Mouse (Mus musculus): ENCODE results near the gene Fzd7. TPM values are rescaled to one million over a fixed set of nuclear protein-coding genes. Genes with fewer than 3 reads are reported as not detected.

The Fzd7 gene
- polyA plus RNA-seq, 1 experiment from 2014 or later: 2.8 TPM

DNA sequence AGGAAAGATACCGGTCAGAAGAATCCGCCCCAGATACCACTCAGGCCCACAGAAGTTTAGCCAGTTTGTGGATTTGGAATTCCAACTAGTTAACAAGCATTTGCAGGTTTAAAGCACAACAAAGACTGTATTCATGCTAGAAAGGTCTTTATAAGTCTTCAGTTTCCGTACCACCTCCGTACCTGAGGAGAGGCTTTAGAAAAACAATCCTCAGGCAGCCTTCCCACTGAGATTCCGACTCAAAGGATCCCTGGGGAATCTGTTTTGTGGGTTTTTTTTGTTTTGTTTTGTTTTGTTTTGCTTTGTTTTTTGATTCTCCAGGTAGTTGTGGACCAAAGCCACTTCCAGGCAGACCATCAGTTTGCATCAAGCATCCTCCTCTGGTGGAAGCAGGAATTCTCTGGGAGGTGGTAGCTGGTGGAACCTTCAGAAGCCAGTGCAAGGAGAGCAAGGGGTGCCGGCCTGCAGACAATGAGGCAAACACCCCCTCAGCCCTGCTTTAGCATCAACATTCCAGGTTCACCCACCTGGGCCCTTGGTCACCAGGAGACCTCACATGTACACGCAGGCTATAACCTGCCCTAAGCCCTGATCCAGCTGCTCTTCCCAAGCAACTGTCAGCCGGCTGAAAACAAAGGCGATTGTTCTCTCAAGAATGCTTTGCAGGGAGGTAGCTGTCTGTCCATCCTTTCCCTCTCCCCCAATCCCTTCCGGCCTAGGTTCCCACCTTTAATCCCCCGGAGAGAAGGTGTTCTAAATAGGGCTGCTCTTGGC is 33.5 kb upstream of the Fzd7 start:
- Histone ChIP-seq H3K27ac (replicated peaks) (no peak overlapping the region), H3K9ac (no peak overlapping the region), H3K4me1 (replicated peaks) (peaks cover 10% of the 10 kb centered on the region), H3K9me3 (no peaks in the 10 kb centered on the region), H3K36me3 (no peaks in the 10 kb centered on the region), H3K27me3 (no peaks in the 10 kb centered on the region), H3K4me3 (no peak overlapping the region), H3K4me2 (no peak overlapping the region)
- no peak for ATAC-seq (ENCODE audit: low FRiP score, low read depth)
- WGBS: 34% methylated on average over 11 of the region's 11 CpGs

DNA sequence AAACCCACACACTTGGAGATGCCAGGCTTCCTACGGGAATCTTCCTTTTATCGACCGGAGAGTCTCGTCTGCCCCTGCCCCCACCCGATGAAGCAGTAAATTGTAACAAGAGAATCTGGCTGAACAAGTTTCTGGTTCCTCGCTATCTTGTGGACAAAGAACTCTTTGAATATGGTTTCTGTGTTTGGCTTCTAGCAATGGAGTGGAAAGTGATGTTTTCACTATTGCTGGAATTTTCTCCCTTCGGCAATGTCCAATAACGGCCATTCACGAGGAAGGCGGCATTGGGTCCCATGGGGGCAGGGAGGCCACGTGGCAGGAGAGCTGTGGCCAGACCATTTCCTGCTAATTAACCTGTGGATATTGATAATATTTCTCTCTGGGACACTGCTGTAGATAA is 32.8 kb upstream of the Fzd7 start:
- Histone ChIP-seq H3K27ac (replicated peaks) (no peak overlapping the region), H3K9ac (no peak overlapping the region), H3K4me1 (replicated peaks) (peaks cover 10% of the 10 kb centered on the region), H3K27me3 (no peaks in the 10 kb centered on the region), H3K9me3 (no peaks in the 10 kb centered on the region), H3K4me3 (no peak overlapping the region), H3K4me2 (peak overlapping the region; percentile 22; the same call in 1 of the 2 replicates), H3K36me3 (no peaks in the 10 kb centered on the region)
- no peak for ATAC-seq (ENCODE audit: low FRiP score, low read depth)
- 16% methylated on average over 11 of the region's 11 CpGs for WGBS

DNA sequence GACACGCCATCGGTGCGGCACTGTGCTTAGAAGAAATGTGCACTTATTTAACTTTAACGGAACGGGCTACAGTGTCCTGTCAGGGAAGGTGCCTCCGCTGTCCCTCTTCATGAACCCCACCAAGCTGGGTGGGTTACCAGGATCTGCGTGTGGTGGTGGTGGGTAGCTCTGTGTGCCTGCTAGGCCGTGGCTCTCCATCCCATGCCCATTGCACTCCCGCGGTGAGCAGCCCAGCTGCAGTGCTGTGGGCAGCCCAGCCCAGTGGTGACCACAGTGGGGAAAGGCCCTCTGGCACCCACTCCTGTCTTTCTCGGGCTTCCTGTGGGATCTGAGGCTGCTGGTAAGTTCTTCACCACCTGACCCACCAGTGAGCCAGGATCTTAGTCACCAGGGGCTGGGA is 31.3 kb upstream of the Fzd7 start:
- ATAC-seq (ENCODE audit: low FRiP score, low read depth): no peak
- H3K36me3 ChIP-seq: no peaks in the 10 kb centered on the region
- 81% methylated on average over 11 of the region's 11 CpGs for WGBS

GRCm38 (mm10) chr1:59451584-59451983 is 30.6 kb upstream of the Fzd7 start:
- Histone ChIP-seq H3K4me3 (no peak overlapping the region), H3K4me1 (replicated peaks) (peaks cover 10% of the 10 kb centered on the region), H3K27ac (replicated peaks) (no peak overlapping the region), H3K36me3 (no peaks in the 10 kb centered on the region), H3K27me3 (no peaks in the 10 kb centered on the region), H3K9ac (no peak overlapping the region), H3K9me3 (no peaks in the 10 kb centered on the region), H3K4me2 (no peak overlapping the region)
- 10% methylated on average over 9 of the region's 9 CpGs for WGBS
- ATAC-seq (ENCODE audit: low FRiP score, low read depth): no peak

More for the DNA sequence above, 31.3 kb upstream of the Fzd7 start:
- H3K4me2 ChIP-seq: no peak overlapping the region
- no peaks in the 10 kb centered on the region for H3K9me3 ChIP-seq
- H3K9ac ChIP-seq: no peak overlapping the region
- H3K27me3 ChIP-seq: no peaks in the 10 kb centered on the region
- no peak overlapping the region for H3K27ac ChIP-seq (replicated peaks)
- H3K4me1 ChIP-seq (replicated peaks): peaks cover 10% of the 10 kb centered on the region
- no peak overlapping the region for H3K4me3 ChIP-seq

DNA sequence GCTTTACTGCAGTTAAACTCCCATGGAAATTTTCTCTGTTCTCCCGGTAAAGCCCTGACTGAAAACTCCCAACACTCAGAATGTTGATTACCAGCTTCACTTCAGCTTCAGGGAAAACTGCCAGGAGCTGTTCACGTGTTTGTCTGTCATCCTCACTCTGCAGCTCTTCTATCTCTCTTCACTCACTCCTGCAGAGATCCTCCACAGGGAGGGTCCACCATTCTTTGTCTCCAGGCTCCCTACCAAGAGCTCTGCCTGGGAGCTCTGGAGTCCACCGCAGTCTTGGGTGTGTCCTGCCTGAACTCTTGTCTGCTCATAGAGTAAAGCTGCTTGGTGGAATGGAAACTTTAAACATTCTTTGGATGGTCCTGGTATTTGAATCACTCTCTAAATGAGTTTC is 25.4 kb upstream of the Fzd7 start:
- Histone ChIP-seq H3K9me3 (no peaks in the 10 kb centered on the region), H3K9ac (no peak overlapping the region)
- 25% methylated on average over 3 of the region's 3 CpGs for WGBS

GRCm38 (mm10) chr1:59457873-59458272 is 24.4 kb upstream of the Fzd7 start:
- no peak for ATAC-seq (ENCODE audit: low FRiP score, low read depth)
- Histone ChIP-seq H3K4me3 (no peak overlapping the region), H3K36me3 (no peaks in the 10 kb centered on the region)

More for the DNA sequence above, 25.4 kb upstream of the Fzd7 start:
- Histone ChIP-seq H3K4me1 (replicated peaks) (peaks cover 6% of the 10 kb centered on the region), H3K4me3 (no peak overlapping the region), H3K4me2 (no peak overlapping the region), H3K36me3 (no peaks in the 10 kb centered on the region), H3K27ac (replicated peaks) (no peak overlapping the region), H3K27me3 (peaks cover 3% of the 10 kb centered on the region; the same call in 1 of the 2 replicates)
- no peak for ATAC-seq (ENCODE audit: low FRiP score, low read depth)

GRCm38 (mm10) chr1:59458886-59459285 is 23.3 kb upstream of the Fzd7 start:
- Histone ChIP-seq H3K9ac (no peak overlapping the region), H3K4me1 (replicated peaks) (peaks cover 6% of the 10 kb centered on the region), H3K36me3 (no peaks in the 10 kb centered on the region), H3K4me3 (no peak overlapping the region), H3K27me3 (peaks cover 3% of the 10 kb centered on the region; the same call in 1 of the 2 replicates), H3K4me2 (peak overlapping the region; percentile 20; the same call in 1 of the 2 replicates), H3K9me3 (no peaks in the 10 kb centered on the region), H3K27ac (replicated peaks) (no peak overlapping the region)
- 13% methylated on average over 8 of the region's 8 CpGs for WGBS
- ATAC-seq (ENCODE audit: low FRiP score, low read depth): 0 out of 2 replicates have a peak, but pooled peaks have one; percentile 17

More at GRCm38 (mm10) chr1:59457873-59458272, 24.4 kb upstream of the Fzd7 start:
- Histone ChIP-seq H3K4me1 (replicated peaks) (peaks cover 6% of the 10 kb centered on the region), H3K9ac (no peak overlapping the region), H3K27ac (replicated peaks) (no peak overlapping the region), H3K9me3 (no peaks in the 10 kb centered on the region), H3K27me3 (peaks cover 3% of the 10 kb centered on the region; the same call in 1 of the 2 replicates), H3K4me2 (no peak overlapping the region)
- WGBS: 71% methylated on average over 4 of the region's 4 CpGs

DNA sequence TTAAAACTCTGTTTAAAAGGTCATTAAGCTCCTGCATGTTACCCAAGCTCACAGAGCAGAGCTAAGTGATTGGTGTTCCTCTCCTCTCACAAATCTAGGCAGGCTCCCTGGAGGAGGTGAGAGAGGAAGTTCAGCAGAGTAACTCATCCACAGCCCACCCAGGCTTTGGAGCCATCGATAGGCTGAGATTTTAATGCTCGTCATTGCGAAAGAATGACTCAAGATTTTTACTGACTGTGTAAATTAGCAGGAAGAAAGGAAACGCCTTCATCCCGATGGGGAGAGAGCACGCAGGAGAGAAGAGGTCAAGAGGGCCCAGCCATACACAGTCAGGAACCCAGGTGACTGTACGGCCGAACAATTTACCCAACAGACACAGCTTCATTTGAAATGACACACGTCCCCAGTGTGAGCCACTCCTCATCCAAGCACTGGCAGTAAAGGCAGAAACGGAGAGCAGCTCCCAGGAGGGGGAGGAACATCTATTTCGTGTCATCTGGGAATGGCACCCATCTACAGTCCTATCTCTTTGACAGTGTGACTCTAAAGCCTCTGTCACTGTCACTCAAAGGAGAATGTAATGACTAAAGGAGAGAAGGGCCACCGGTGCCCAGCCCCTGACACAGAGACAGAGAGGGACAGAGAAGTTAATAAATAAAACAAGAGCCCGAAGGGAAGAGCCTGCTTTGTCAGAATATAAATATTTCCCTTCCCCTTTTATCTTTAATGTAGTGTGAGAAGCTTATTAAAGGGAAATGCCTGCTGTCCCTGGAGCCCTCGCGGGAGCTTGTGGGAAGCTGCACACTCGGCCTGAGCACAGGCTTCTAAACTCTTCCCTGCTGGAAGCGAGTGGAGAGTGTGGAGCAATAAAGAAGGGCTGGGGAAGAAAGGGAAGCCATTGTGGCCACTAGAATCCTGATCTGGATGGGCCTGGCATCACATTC is 17.3 kb upstream of the Fzd7 start:
- ATAC-seq (ENCODE audit: low FRiP score, low read depth): peak; percentile 59; the same call in 1 of the 2 replicates
- 0 out of 2 replicates have a peak overlapping the region, but pooled peaks have one; percentile 14 for H3K27ac ChIP-seq (replicated peaks)

DNA sequence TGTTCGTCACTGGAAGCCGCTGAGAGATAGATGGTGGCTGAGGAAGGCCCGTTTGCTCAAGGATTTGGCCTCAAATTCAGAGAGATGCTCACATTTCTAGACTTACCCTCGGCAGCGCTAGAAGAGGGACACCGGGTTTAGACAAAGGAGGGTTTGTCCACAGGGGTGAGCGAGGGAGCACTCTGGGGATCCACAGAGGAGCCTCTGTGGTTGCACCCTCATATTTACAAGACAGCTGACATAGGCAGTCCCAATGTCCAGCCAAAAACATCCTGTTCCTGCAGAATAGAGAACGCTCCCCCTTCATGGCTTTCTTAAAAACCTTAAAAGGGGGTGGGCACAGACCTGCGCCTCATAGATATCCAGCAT is 16.6 kb upstream of the Fzd7 start:
- Histone ChIP-seq H3K36me3 (no peaks in the 10 kb centered on the region), H3K27ac (replicated peaks) (0 out of 2 replicates have a peak overlapping the region, but pooled peaks have one; percentile 14), H3K27me3 (no peaks in the 10 kb centered on the region), H3K9ac (no peak overlapping the region), H3K9me3 (no peaks in the 10 kb centered on the region), H3K4me2 (no peak overlapping the region), H3K4me1 (replicated peaks) (peaks cover 17% of the 10 kb centered on the region), H3K4me3 (no peak overlapping the region)
- ATAC-seq (ENCODE audit: low FRiP score, low read depth): no peak
- 59% methylated on average over 9 of the region's 9 CpGs for whole genome bisulfite sequencing

More for the DNA sequence above, 17.3 kb upstream of the Fzd7 start:
- Histone ChIP-seq H3K4me2 (no peak overlapping the region), H3K9me3 (no peaks in the 10 kb centered on the region), H3K27me3 (no peaks in the 10 kb centered on the region), H3K4me3 (no peak overlapping the region), H3K36me3 (no peaks in the 10 kb centered on the region), H3K4me1 (replicated peaks) (peaks cover 17% of the 10 kb centered on the region), H3K9ac (no peak overlapping the region)
- WGBS: 25% methylated on average over 17 of the region's 17 CpGs

DNA sequence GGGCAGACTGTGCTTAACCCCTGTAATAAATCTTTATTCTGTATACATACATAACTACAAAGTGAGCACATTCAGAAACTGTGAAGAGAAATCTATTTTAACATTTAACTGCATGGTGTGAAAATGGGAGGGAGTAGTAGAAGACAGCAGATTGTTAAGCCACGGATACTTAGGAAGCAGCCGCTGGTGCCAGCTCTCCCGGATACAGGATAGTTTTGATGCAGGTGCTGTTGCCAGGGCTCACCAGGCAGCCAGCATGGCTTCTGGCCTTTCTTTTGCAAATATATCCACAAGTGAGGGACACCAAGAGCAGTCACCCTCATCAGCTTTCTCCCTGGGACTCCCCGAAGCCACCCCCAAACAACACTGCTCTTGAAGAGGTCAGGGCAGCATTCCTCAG is 13.1 kb upstream of the Fzd7 start:
- Histone ChIP-seq H3K4me2 (no peak overlapping the region), H3K4me3 (no peak overlapping the region), H3K4me1 (replicated peaks) (peaks cover 22% of the 10 kb centered on the region), H3K27me3 (no peaks in the 10 kb centered on the region), H3K9me3 (no peaks in the 10 kb centered on the region), H3K36me3 (no peaks in the 10 kb centered on the region), H3K9ac (no peak overlapping the region), H3K27ac (replicated peaks) (no peak overlapping the region)
- ATAC-seq (ENCODE audit: low FRiP score, low read depth): no peak
- 30% methylated on average over 4 of the region's 4 CpGs for WGBS

DNA sequence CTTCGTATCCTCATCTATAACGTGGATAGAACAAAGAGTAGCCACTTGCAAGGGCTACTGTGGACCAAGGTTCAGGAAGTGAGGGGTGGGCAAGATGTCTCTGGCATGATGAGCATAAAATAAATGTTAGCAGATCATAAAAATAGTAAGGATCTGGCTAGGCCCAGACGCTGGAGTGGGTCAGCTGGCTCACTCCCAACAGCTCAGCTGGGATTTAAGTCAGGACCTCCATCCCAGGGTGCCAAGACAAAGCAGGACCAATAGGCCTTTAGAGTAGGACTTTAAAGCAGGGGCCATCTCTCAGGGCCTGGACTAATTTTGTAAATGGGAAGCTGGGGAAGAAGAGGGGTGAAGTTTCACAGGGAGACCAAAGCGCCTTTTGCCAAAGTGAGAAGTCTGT is 11.5 kb upstream of the Fzd7 start:
- H3K9me3 ChIP-seq: no peaks in the 10 kb centered on the region
- H3K36me3 ChIP-seq: no peaks in the 10 kb centered on the region
- no peak for ATAC-seq (ENCODE audit: low FRiP score, low read depth)
- no peak overlapping the region for H3K4me2 ChIP-seq
- H3K27ac ChIP-seq (replicated peaks): no peak overlapping the region
- 57% methylated on average over 4 of the region's 4 CpGs for WGBS
- no peak overlapping the region for H3K4me3 ChIP-seq
- H3K9ac ChIP-seq: no peak overlapping the region
- peaks cover 10% of the 10 kb centered on the region for H3K4me1 ChIP-seq (replicated peaks)
- no peaks in the 10 kb centered on the region for H3K27me3 ChIP-seq
